Mouse (Mus musculus) embryonic fibroblast, embryonic 13.5 days (primary cell): ENCODE results near the gene Gm6526.
"Not testable (repeated sequence)": the region's sequence is repeated elsewhere in the genome, so short reads cannot be mapped to it uniquely, and the experiment has no call there.

Source experiments
- CTCF ChIP-seq: IDR thresholded peaks from 2 replicates; pipeline ENCODE4 v1.5.1; 2011; ENCODE audit warnings: mild to moderate bottlenecking, control low read depth, low read length, moderate library complexity, borderline replicate concordance; ENCODE audit not compliant: insufficient read depth
- POLR2A ChIP-seq: IDR thresholded peaks from 2 replicates; pipeline ENCODE4 v1.6.1; 2011; ENCODE audit warnings: low read depth, mild to moderate bottlenecking, control low read depth, low read length, moderate library complexity

GRCm38 (mm10) chr14:43796905-43797470 lies 49.3 kb downstream of the Gm6526 start:
- not testable (repeated sequence) for TF ChIP-seq CTCF, POLR2A
